Mouse (Mus musculus): ENCODE measurements around the gene Akna.

Gene Akna

GRCm38 (mm10) chr4:63383474-63383873 lies 19.7 kb downstream of the Akna start:
- DNase-seq (ENCODE audit: low read depth, low spot score) = no peak

GRCm38 (mm10) chr4:63382676-63383369 lies 20.3 kb downstream of the Akna start:
- no peak for DNase-seq (ENCODE audit: low read depth, low spot score)

GRCm38 (mm10) chr4:63377483-63377882 lies 25.7 kb downstream of the Akna start:
- no peak for DNase-seq (ENCODE audit: low read depth, low spot score)

GRCm38 (mm10) chr4:63375367-63375766 lies 27.8 kb downstream of the Akna start:
- no peak for DNase-seq (ENCODE audit: low read depth, low spot score)

- DNase-seq (ENCODE audit: low read depth, low spot score) = no peak
These were observed 28.8 kb downstream of the Akna start for GRCm38 (mm10) chr4:63374331-63374730.

- no peak for DNase-seq (ENCODE audit: low read depth, low spot score)
These were observed 29.8 kb downstream of the Akna start for GRCm38 (mm10) chr4:63373404-63373803.

GRCm38 (mm10) chr4:63371890-63372289 lies 31.3 kb downstream of the Akna start:
- DNase-seq (ENCODE audit: low read depth, low spot score) = peak; percentile 24

GRCm38 (mm10) chr4:63370897-63371296 lies 32.3 kb downstream of the Akna start:
- no peak for DNase-seq (ENCODE audit: low read depth, low spot score)

GRCm38 (mm10) chr4:63368577-63368976 lies 34.6 kb downstream of the Akna start:
- DNase-seq (ENCODE audit: low read depth, low spot score) = peak; percentile 78

GRCm38 (mm10) chr4:63362150-63362549 lies 41.0 kb downstream of the Akna start, which contains the start of gene Orm2:
Orm2 (plus strand) TSS chr4:63362449.
- DNase-seq (ENCODE audit: low read depth, low spot score) = no peak

- no peak for DNase-seq (ENCODE audit: low read depth, low spot score)
These were observed 43.3 kb downstream of the Akna start for GRCm38 (mm10) chr4:63359861-63360260.

GRCm38 (mm10) chr4:63356981-63357570 lies 46.1 kb downstream of the Akna start:
- no peak for DNase-seq (ENCODE audit: low read depth, low spot score)

GRCm38 (mm10) chr4:63355877-63356665 lies 47.1 kb downstream of the Akna start, which contains the start of gene Orm3:
Orm3 (plus strand) TSS chr4:63356162.
- DNase-seq (ENCODE audit: low read depth, low spot score) = no peak

- no peak for DNase-seq (ENCODE audit: low read depth, low spot score)
These were observed 54.6 kb downstream of the Akna start for GRCm38 (mm10) chr4:63348524-63348923.

GRCm38 (mm10) chr4:63346659-63347058 lies 56.5 kb downstream of the Akna start:
- DNase-seq (ENCODE audit: low read depth, low spot score) = no peak

- DNase-seq (ENCODE audit: low read depth, low spot score) = no peak
These were observed 57.9 kb downstream of the Akna start for GRCm38 (mm10) chr4:63345261-63345660.

GRCm38 (mm10) chr4:63344295-63344694 lies 58.9 kb downstream of the Akna start, which contains the start of gene Orm1:
Orm1 (plus strand) TSS chr4:63344560.
- no peak for DNase-seq (ENCODE audit: low read depth, low spot score)

- DNase-seq (ENCODE audit: low read depth, low spot score) = peak; percentile 19
These were observed 59.5 kb downstream of the Akna start for GRCm38 (mm10) chr4:63343608-63344007.

- DNase-seq (ENCODE audit: low read depth, low spot score) = no peak
These were observed 60.7 kb downstream of the Akna start for GRCm38 (mm10) chr4:63342491-63342890.

- no peak for DNase-seq (ENCODE audit: low read depth, low spot score)
These were observed 64.6 kb downstream of the Akna start for GRCm38 (mm10) chr4:63338414-63339076.

- no peak for DNase-seq (ENCODE audit: low read depth, low spot score)
These were observed 69.8 kb downstream of the Akna start for GRCm38 (mm10) chr4:63333403-63333802.

GRCm38 (mm10) chr4:63323275-63323815 lies 79.8 kb downstream of the Akna start:
- no peak for DNase-seq (ENCODE audit: low read depth, low spot score)
